Mouse (Mus musculus): Measurements from ENCODE around the gene Il1b.

DNA sequence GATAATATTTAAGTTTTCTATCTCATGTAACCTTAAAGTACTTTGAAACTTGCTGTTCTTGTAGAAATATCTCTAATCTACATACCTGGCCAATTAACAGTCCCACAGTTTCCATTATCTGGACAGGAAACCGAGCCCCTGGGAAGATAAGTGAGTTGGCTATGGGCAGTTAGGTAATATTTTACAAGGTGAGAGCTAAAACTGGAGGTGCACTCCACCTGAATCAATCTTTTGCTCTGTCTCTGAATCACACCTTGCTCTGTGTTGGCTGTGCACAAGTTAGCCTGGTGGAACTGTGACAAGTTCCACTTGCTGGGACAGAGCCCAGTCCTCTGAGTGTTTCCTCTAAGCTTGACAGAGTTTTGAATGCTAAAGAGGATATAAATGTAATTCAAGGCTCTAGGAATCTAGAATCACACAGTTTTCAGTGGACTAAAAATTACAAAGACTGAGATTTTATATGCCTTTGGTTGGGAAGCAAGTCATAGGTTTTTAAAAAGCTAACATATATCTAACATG, 48.8 kb downstream of the Il1b start:
- TF ChIP-seq GATA1 (IDR thresholded peaks at IDR 0.05; ENCODE audit: borderline replicate concordance, low read length) (no peak), FLI1 (IDR thresholded peaks at IDR 0.05; ENCODE audit: low read length) (no peak)
